Mouse (Mus musculus) embryonic facial prominence, embryonic 15.5 days (tissue): ENCODE results near the gene Gm37240. TPM values are rescaled to one million over a fixed set of nuclear protein-coding genes. Genes with fewer than 3 reads are reported as not detected.
"Not testable (repeated sequence)": the region's sequence is repeated elsewhere in the genome, so short reads cannot be mapped to it uniquely, and the experiment has no call there.

Experiments
- ATAC-seq: fragments of 200-750 bp; cut with Nextera tagmentation; 2 replicates; pipeline ENCODE4 v1.8.0; 2017; ENCODE audit warnings: low read depth, moderate TSS enrichment; ENCODE audit not compliant: insufficient number of reproducible peaks, low FRiP score, low TSS enrichment
- H3K27ac ChIP-seq: fragments of 300-500 bp; sonication (generic); replicated peaks from 2 replicates; pipeline ENCODE4 v1.5.1; 2015; ENCODE audit warnings: mild to moderate bottlenecking, inconsistent platforms
- H3K27me3 ChIP-seq: fragments of 300-500 bp; sonication (generic); 2 replicates; pipeline ENCODE4 v1.6.1; 2015; ENCODE audit warnings: inconsistent platforms
- H3K36me3 ChIP-seq: fragments of 300-500 bp; sonication (generic); 2 replicates; pipeline ENCODE4 v1.6.1; 2015; ENCODE audit warnings: mild to moderate bottlenecking, inconsistent platforms
- H3K4me1 ChIP-seq: fragments of 300-500 bp; sonication (generic); 2 replicates; pipeline ENCODE4 v1.6.1; 2015; ENCODE audit warnings: inconsistent platforms
- H3K4me2 ChIP-seq: fragments of 300-500 bp; sonication (generic); replicated peaks from 2 replicates; pipeline ENCODE4 v1.6.1; 2015; ENCODE audit warnings: mild to moderate bottlenecking, inconsistent platforms
- H3K4me3 ChIP-seq: fragments of 300-500 bp; sonication (generic); replicated peaks from 2 replicates; pipeline ENCODE4 v1.5.1; 2015; ENCODE audit warnings: mild to moderate bottlenecking, inconsistent platforms
- H3K9ac ChIP-seq: fragments of 300-500 bp; sonication (generic); 2 replicates; pipeline ENCODE4 v1.6.1; 2015; ENCODE audit warnings: inconsistent platforms
- H3K9me3 ChIP-seq: fragments of 300-500 bp; sonication (generic); replicated peaks from 2 replicates; pipeline ENCODE4 v1.6.1; 2016; ENCODE audit warnings: inconsistent platforms
- WGBS: fragments of 180-500 bp; shearing (Covaris S2); methylation state at CpG from one replicate; pipeline ENCODE4 v1.1.7; 2015; 5-methylcytosine and 5-hydroxymethylcytosine counted together
- polyA plus RNA-seq: library from polyadenylated mRNA; unstranded; fragments of >200 nt; fragmentation: Nextera tagmentation; extraction: Ambion mirVana; gene quantifications from 2 replicates; pipeline ENCODE4 v1.2.1, GENCODE M21; 2015

The Gm37240 gene
- polyA plus RNA-seq, 1 experiment from 2014 or later: 12.8 TPM

GRCm38 (mm10) chr3:85588701-85589100, 298.6 kb downstream of the Gm37240 start:
- H3K4me3 ChIP-seq: no peak overlapping the region
- H3K36me3 ChIP-seq: no peaks in the 10 kb centered on the region
- no peak overlapping the region for H3K4me2 ChIP-seq
- no peaks in the 10 kb centered on the region for H3K4me1 ChIP-seq
- no peaks in the 10 kb centered on the region for H3K27me3 ChIP-seq
- H3K27ac ChIP-seq: no peak overlapping the region
- no peak overlapping the region for H3K9ac ChIP-seq
- 65% methylated on average over 2 of the region's 2 CpGs for WGBS
- H3K9me3 ChIP-seq: no peaks in the 10 kb centered on the region
- no peak for ATAC-seq

DNA sequence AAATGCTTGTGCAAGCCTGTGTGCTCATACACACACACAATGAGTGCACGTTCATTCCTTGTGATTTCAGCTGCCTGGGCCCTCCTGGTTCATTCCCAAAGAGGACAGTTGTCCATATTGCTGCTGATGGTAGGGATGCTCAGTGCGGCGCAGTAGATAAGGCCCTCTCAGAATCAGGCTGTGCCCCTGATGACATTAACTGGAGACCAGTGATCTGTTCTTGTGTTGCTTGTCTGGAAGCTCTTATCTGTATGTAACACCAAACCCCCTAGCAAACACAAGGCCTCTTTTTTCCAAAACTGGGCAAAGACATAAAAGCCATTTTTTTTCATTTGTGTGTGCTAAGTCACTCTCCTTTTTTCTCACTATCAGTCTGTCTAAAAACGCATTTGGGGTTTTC, 302.4 kb downstream of the Gm37240 start:
- no peak overlapping the region for H3K4me2 ChIP-seq
- 87% methylated on average over 4 of the region's 4 CpGs for WGBS

DNA sequence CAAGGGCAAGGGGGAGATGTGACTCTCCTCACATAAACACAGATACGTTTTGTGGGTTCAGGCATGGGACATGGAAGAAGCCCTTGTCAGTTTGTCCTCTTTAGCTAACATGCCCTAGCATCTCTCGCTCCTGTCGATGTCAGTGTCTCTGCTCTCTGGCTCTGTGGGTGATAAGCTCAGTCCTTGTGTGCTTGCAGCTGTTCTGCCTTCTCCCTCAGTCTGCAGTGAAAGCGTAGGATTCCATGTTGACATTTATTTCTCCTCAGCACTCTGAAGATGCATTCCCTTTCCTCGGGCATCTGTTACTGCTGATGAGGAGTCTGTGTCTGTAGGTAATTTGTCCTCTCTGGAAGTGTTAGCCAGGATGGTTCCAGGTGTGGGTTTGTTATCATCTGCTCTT, 304.1 kb downstream of the Gm37240 start:
- Histone ChIP-seq H3K4me1 (no peaks in the 10 kb centered on the region), H3K4me2 (no peak overlapping the region), H3K9ac (no peak overlapping the region), H3K9me3 (no peaks in the 10 kb centered on the region), H3K4me3 (no peak overlapping the region), H3K27me3 (no peaks in the 10 kb centered on the region), H3K27ac (no peak overlapping the region), H3K36me3 (no peaks in the 10 kb centered on the region)
- WGBS: 73% methylated on average over 5 of the region's 5 CpGs
- no peak for ATAC-seq

More for the DNA sequence above, 302.4 kb downstream of the Gm37240 start:
- no peak for ATAC-seq
- no peaks in the 10 kb centered on the region for H3K36me3 ChIP-seq
- H3K4me1 ChIP-seq: no peaks in the 10 kb centered on the region
- H3K9ac ChIP-seq: no peak overlapping the region
- no peaks in the 10 kb centered on the region for H3K27me3 ChIP-seq
- no peaks in the 10 kb centered on the region for H3K9me3 ChIP-seq
- no peak overlapping the region for H3K27ac ChIP-seq
- no peak overlapping the region for H3K4me3 ChIP-seq

GRCm38 (mm10) chr3:85582726-85583125, 304.6 kb downstream of the Gm37240 start:
- Histone ChIP-seq H3K4me2 (no peak overlapping the region), H3K9me3 (no peaks in the 10 kb centered on the region), H3K4me3 (no peak overlapping the region), H3K36me3 (no peaks in the 10 kb centered on the region), H3K9ac (no peak overlapping the region), H3K27me3 (no peaks in the 10 kb centered on the region), H3K4me1 (no peaks in the 10 kb centered on the region), H3K27ac (no peak overlapping the region)
- ATAC-seq: no peak
- 75% methylated on average over 2 of the region's 2 CpGs for WGBS

DNA sequence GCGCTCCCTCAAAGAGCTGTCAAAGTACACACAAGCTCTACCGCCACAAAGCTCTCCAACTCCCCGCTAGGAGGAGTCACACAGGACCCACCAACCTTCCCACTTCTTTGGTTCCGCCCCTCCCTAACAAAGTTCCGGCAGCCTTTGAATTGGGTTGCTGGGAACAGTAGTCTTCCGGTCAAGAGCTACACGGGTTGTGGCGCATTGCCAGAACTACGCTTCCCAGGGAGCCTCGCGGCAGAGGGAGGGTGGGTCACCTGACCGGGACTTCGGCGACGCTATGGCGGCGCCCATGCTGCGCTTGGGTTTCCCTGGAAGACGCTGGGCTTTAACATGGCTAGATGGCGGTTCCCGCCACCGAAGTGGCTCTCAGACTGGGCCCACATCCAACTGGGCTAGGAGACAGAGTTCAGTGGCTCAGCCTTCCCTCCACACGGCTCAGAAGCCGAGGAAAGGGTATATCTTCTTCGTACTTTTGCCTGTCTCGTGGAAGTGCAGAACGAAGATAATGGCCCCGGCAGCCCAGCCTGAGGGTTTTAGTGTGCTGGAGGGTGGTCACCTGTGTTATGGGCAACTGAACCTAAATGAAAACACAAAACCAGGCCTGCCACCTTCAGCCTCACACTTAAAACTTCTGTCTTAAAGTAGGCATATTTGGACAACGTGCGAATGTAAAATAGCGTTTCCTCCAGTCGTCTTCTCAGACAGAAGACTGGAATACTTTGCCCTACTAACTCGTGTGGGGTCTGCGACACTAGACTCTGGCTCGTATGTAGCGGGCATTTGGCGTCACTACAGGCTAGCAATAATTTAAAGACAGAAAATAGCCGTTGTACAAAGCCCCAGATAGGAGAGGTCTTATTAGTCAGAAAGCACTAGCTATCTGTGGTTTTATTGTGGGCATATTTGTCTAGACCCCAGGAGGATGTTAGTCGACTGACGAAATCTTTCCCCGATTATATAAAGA, 313.2 kb downstream of the Gm37240 start, which contains the start of gene Gatb:
Gene Gatb (plus strand): TSS at position 256 of the 967 bp plus-strand sequence.
- Histone ChIP-seq H3K9ac (peak within 1 kb of the TSS; percentile 58), H3K27me3 (no peaks in the 10 kb centered on the region), H3K4me2 (peak within 1 kb of the TSS; percentile 65), H3K9me3 (no peaks in the 10 kb centered on the region), H3K4me3 (peak within 1 kb of the TSS; percentile 69), H3K4me1 (peaks cover 3% of the 10 kb centered on the region; the same call in 1 of the 2 replicates), H3K36me3 (no peaks in the 10 kb centered on the region), H3K27ac (peak within 1 kb of the TSS; percentile 49; the same call in 1 of the 2 replicates)
- ATAC-seq: peak; percentile 100
- 2% methylated on average over 41 of the region's 41 CpGs for whole genome bisulfite sequencing

GRCm38 (mm10) chr3:85573216-85573863, 314.0 kb downstream of the Gm37240 start:
- ATAC-seq: no peak
- Histone ChIP-seq H3K27me3 (no peaks in the 10 kb centered on the region), H3K4me2 (peak overlapping the region; percentile 65), H3K4me3 (peak overlapping the region; percentile 69), H3K9ac (no peak overlapping the region), H3K4me1 (peaks cover 3% of the 10 kb centered on the region; the same call in 1 of the 2 replicates), H3K9me3 (no peaks in the 10 kb centered on the region), H3K36me3 (no peaks in the 10 kb centered on the region), H3K27ac (no peak overlapping the region)
- 22% methylated on average over 6 of the region's 6 CpGs for whole genome bisulfite sequencing

DNA sequence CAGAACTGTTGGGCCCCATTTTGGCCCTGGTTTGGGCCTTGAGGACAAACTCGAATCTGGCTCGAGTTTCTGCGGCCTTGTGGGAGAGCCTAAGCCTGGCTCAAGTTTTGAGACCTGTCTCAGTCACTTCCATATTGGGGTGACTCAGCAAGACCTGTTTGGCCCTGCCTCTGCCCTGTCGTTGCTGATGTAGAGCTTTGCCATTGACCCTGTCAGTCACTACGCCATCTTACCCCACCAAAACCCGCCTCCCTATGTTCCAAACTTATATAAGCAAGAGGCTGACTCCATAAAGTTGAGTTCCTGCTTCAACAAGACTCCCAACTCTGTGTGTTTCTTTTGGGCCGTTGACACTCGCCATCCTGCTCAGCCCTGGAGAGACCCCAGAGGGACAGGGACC, 314.8 kb downstream of the Gm37240 start:
- not testable (repeated sequence) for H3K4me1 ChIP-seq, H3K9ac ChIP-seq, H3K4me2 ChIP-seq, H3K27ac ChIP-seq, H3K9me3 ChIP-seq, H3K36me3 ChIP-seq, H3K27me3 ChIP-seq, H3K4me3 ChIP-seq, ATAC-seq
- 93% methylated on average over 8 of the region's 8 CpGs for WGBS

GRCm38 (mm10) chr3:85571276-85571675, 316.0 kb downstream of the Gm37240 start:
- H3K4me3 ChIP-seq: no peak overlapping the region
- no peaks in the 10 kb centered on the region for H3K36me3 ChIP-seq
- ATAC-seq: no peak
- WGBS: 61% methylated on average over 2 of the region's 2 CpGs
- H3K27ac ChIP-seq: no peak overlapping the region
- no peak overlapping the region for H3K9ac ChIP-seq
- H3K27me3 ChIP-seq: no peaks in the 10 kb centered on the region
- H3K4me2 ChIP-seq: no peak overlapping the region
- H3K9me3 ChIP-seq: no peaks in the 10 kb centered on the region
- H3K4me1 ChIP-seq: peaks cover 3% of the 10 kb centered on the region; the same call in 1 of the 2 replicates

- Histone ChIP-seq H3K4me2 (no peak overlapping the region), H3K9me3 (no peaks in the 10 kb centered on the region), H3K9ac (no peak overlapping the region), H3K27ac (no peak overlapping the region), H3K36me3 (no peaks in the 10 kb centered on the region), H3K27me3 (no peaks in the 10 kb centered on the region), H3K4me3 (no peak overlapping the region), H3K4me1 (no peaks in the 10 kb centered on the region)
- 68% methylated on average over 2 of the region's 2 CpGs for WGBS
- ATAC-seq: no peak
Measured at GRCm38 (mm10) chr3:85564603-85565002, 322.7 kb downstream of the Gm37240 start.

DNA sequence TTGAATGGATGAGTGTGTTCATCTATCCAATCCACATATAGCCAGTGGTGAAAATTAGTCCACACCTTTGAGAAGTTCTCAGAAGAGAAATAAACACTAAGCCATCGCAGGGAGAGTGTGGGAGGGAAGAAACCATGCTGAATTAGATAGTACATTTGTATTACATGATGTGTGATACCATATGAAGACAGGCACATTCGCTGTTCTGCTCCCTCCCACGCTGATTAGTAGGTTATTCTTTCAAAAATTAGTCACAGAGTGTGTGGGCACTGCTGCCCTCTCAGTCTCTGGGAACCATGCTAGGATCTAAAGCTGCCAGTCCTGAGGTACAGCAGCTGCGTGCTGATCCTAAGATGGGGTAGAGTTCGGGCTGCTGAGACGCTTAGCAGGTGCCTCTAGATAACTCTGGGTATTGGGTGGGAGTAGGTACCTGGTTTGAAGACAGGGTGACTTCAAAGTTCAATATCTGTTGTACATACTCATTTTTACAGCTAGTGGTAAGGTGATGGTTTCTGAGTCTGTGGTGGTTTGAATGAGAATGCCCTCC, 333.5 kb downstream of the Gm37240 start:
- no peak overlapping the region for H3K9ac ChIP-seq
- no peaks in the 10 kb centered on the region for H3K4me1 ChIP-seq
- H3K27me3 ChIP-seq: no peaks in the 10 kb centered on the region
- 79% methylated on average over 6 of the region's 6 CpGs for WGBS
- no peaks in the 10 kb centered on the region for H3K36me3 ChIP-seq
- no peak overlapping the region for H3K4me3 ChIP-seq
- H3K9me3 ChIP-seq: no peaks in the 10 kb centered on the region
- H3K27ac ChIP-seq: no peak overlapping the region
- no peak for ATAC-seq
- H3K4me2 ChIP-seq: no peak overlapping the region

DNA sequence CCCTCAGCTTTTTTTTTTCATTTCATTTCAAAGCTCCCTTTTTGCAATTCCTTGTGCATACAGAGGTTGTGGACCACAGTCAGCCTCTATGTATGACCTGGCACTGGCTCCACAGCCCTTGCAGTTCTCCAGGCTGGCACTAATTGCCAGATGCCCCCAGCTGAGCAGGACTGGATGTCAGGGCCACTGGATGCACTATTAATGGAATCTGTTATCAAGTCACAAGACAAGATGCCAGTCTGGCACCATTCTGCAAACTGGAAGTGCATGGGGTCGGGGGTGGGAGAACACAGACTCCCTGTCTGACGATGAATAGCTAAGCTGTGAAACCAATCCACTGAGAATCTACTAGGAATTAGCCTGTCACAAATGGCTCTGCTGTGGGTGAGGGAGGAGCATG, 336.0 kb downstream of the Gm37240 start:
- Histone ChIP-seq H3K36me3 (no peaks in the 10 kb centered on the region), H3K9me3 (no peaks in the 10 kb centered on the region), H3K27ac (no peak overlapping the region), H3K4me3 (no peak overlapping the region), H3K4me2 (no peak overlapping the region), H3K4me1 (no peaks in the 10 kb centered on the region), H3K27me3 (no peaks in the 10 kb centered on the region), H3K9ac (no peak overlapping the region)
- WGBS: 72% methylated on average over 2 of the region's 2 CpGs
- no peak for ATAC-seq
